Mouse (Mus musculus) thymus, postnatal 36 days (tissue): Measurements from ENCODE around the gene Gdpgp1.

Source experiments
- DNase-seq, 2 experiments: peaks; one replicate each; pipeline ENCODE4 v3.0.0; 2022; ENCODE audit warnings: mixed read lengths in 2 of 2

The Gdpgp1 gene

GRCm38 (mm10) chr7:80199851-80200587 is 32.6 kb upstream of the Gdpgp1 start:
- no peak for DNase-seq

- no peak for DNase-seq
Measured at GRCm38 (mm10) chr7:80200588-80200945, 32.1 kb upstream of the Gdpgp1 start.

GRCm38 (mm10) chr7:80200963-80201539 is 31.6 kb upstream of the Gdpgp1 start:
- no peak for DNase-seq

DNA sequence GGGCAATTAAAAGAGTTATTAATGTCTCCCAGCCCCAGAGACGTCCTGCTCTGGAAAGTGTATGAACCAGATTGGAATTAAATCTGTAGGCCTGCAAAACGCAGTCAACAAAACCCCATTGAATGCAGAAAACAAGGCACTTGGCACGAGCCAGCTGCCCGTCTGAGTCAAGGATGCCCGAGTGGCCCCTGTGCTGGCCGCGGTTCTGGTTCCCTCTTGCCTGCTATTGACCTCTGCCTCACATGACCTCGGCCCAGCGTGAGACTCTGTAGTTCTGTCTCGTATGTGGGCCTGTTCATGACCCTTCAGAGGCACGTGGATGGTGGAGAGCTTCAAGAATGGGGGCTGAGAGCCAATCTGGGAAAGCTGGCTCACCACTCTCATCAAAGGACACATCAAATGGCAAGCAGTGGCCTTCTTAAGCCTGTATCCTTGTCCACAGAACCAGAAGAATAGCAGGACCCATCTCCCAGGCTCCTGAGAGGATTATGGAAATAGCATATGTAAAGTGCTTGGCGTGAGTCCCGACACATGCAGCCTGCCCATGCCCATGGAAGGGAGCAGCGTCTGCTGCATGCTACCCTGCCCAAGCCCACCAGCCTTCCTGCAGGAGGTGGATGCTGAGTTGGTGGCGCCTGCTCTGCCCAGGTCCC is 30.7 kb upstream of the Gdpgp1 start:
- no peak for DNase-seq

DNA sequence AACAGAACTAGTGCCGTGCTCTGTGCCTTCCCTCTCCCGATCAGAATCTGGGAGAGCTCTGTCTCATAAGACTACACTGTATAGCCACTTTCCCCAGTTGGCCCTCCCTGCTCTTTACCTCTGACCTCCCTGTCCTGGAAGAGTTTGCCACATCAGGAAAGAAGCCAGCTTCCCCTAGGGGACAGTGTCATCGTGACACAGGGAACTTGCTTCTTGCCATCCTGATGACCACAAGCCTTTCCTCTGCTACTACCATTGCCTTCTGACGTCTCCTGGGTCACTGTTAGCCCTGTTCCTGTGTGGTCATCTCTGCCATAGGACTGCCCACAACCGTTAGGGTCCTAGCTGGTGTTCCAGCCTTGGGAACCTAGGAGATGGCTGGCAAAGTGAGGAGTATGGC is 29.7 kb upstream of the Gdpgp1 start:
- DNase-seq = no peak

DNA sequence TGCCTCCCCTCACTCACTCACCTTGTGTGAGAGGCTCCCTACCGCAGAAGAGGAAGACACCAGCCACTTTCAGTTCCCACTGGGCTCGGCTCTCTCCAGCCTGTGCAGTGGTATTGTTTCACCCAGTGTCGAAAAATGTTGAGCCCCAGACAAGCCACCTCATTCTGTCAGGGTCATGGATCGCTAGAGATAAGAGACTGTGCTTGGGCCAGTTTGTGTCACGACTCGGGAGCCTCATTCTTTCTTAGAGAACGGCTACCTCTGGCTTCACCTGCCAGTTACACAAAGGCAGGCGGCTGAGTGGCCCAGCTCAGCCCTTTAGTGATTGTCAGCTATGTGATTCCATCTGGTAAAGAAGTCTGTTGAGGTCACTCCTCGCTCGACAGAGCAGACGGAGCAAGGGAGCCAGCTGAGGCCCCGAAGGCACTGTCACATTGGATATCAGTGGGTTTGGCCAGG is 29.0 kb upstream of the Gdpgp1 start:
- DNase-seq = no peak

GRCm38 (mm10) chr7:80204362-80204761 is 28.3 kb upstream of the Gdpgp1 start:
- no peak for DNase-seq

DNA sequence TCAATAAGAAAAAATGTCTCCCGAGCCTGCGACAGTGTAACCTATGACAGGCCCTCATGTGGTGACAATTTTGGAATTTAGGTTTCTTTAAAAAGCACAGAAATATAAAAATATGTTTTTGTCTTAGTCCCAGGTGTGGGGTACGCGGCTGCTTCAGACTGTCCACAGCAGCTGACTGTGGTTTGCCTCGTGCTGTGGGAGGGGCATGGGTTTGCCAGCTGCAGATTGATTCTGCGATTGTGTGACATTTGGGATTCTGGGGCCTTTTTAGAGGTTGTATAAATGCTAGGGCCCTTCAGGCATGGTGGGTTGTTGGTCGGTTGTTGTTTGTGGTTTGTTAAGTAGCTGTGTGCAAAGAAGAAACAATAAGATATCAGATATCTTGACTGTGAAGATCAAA is 27.7 kb upstream of the Gdpgp1 start:
- peak in 1 of 2 experiments; percentile 62 for DNase-seq

DNA sequence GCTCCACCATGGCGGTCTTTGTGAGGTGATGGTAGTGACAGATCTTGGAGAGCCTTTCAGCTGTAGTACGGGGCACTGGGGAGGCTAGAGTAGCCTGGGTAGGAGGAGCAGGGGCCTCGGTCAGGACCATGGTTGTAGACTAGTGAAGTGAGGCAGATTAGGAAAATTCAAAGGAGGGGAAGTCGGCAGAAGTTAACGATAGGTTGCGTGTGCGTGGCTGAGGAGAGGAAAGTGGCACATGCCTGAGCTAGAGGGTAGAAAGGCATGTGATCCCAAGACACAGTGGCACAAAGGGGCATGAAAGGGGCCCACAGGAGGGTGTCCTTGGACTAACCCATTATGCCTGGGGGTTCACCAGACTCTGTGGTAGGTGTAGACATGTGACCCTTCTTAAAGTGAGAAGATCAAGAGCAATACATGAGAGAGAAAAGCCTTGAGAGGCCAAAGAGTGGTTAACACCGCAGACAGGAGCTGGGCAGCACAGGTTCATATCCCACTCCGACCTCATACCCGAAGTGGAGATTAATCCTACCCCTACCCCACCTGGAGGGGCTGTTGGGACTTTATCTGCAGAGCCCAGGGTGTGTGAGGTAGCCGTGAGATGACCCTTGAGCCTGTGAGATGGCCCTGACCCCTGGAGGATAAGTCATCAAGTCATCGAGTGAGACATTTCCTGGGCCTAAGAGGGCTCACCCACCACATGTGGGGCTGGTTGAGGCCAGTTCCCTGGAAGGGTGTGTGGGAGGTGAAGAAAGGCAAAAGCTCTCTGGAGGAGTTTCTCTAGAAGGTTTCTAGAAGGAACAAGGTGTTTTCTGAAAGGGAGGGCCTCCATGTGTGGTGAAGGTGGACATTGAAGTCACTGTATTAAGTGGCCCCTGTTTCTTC is 26.7 kb upstream of the Gdpgp1 start:
- no peak for DNase-seq

GRCm38 (mm10) chr7:80207314-80207731 is 25.3 kb upstream of the Gdpgp1 start:
- peak in 1 of 2 experiments; percentile 48 for DNase-seq

GRCm38 (mm10) chr7:80208026-80208642 is 24.5 kb upstream of the Gdpgp1 start:
- DNase-seq = no peak

GRCm38 (mm10) chr7:80208738-80209430 is 23.8 kb upstream of the Gdpgp1 start:
- DNase-seq = no peak

- peak; percentile 58 to 72 for DNase-seq
Measured at GRCm38 (mm10) chr7:80209669-80210068, 23.0 kb upstream of the Gdpgp1 start.

GRCm38 (mm10) chr7:80210982-80211381 is 21.7 kb upstream of the Gdpgp1 start:
- DNase-seq = no peak

- DNase-seq = no peak
Measured at GRCm38 (mm10) chr7:80213604-80214003, 19.1 kb upstream of the Gdpgp1 start.

DNA sequence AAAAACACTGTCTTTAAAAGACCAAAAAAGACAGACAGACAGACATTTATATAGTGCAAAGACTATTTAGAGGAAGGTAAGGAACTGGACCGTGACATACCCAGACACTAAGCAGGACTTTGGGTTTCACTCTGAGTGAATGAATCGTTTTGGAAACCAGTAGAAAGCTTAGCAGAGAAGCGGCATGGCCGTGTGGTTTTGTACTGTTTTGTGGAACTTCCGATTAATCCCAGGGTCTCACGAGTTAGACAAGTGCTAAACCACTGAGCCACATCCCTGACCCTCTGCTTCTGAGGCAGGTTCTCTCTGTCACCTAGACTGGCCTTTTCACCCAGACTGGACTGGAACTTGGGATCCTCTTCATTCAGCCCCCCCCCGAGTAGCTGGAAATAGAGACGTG is 18.2 kb upstream of the Gdpgp1 start:
- no peak for DNase-seq

- peak; percentile 82 to 85 for DNase-seq
Measured at GRCm38 (mm10) chr7:80215398-80215797, 17.3 kb upstream of the Gdpgp1 start.

DNA sequence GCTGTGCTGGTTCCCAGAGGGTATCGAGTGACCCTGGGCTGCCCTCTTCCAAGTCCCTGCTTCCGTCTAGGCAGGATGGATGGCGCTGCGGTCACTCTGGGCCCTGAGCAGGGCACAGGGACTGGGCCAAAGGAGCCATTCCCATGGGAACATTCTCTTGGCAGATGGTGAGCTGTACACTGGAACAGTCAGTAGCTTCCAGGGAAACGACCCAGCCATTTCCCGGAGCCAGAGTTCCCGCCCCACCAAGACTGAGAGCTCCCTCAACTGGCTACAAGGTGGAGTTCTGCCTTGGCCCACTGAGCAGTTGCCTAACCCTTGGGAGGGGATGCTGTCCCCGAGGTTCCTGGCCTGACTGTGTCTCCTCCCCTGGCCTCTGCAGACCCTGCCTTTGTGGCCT is 16.1 kb upstream of the Gdpgp1 start:
- DNase-seq = no peak

DNA sequence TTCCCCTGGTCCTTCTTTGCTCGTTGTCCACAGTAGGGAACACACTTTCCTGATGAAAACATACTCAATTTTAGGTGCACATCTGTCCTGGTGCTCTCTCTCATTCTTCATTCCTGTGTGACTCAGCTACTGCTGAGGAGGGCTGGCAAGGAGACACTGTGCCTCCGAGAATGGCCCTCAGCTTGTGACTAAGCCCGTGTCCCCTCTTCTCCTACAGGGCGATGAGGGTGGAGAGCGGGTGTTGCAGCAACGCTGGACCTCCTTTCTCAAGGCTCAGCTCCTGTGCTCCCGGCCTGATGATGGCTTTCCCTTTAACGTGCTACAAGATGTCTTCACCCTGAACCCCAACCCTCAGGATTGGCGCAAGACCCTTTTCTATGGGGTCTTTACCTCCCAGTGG is 14.0 kb upstream of the Gdpgp1 start:
- no peak for DNase-seq

- no peak for DNase-seq
Measured at GRCm38 (mm10) chr7:80220237-80220797, 12.3 kb upstream of the Gdpgp1 start.

GRCm38 (mm10) chr7:80221179-80221750 is 11.4 kb upstream of the Gdpgp1 start:
- no peak for DNase-seq
